Mouse (Mus musculus) heart, adult 9 months (tissue): ENCODE data around the gene Gje1.

Experiments
- DNase-seq, 2 experiments: peaks; one replicate each; pipeline ENCODE4 v3.0.0; 2022; ENCODE audit warnings: low spot score in 2 of 2

Gene Gje1

DNA sequence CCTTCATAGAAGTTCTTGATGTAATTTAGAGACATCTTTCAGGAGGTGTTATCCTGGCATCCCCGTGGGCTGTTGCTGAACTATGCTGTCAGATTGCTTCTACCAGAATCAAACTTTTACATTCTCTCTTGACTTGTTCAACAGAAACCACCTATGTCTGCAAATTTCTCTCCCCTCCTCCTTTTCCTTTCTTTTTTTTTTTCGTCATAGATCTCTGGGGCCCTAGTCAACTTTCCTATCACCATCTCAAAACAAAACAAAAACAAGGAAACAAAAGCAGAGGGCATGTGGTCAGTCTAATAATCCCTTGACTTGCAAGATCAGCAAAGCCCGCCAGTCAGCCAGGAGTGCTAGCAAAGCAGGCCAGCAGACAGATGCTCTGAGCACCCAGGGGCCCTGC, at the start of gene Gje1:
Gene Gje1, minus strand, starts transcription at position 101 of the 400 bp plus-strand sequence.
- no peak for DNase-seq

DNA sequence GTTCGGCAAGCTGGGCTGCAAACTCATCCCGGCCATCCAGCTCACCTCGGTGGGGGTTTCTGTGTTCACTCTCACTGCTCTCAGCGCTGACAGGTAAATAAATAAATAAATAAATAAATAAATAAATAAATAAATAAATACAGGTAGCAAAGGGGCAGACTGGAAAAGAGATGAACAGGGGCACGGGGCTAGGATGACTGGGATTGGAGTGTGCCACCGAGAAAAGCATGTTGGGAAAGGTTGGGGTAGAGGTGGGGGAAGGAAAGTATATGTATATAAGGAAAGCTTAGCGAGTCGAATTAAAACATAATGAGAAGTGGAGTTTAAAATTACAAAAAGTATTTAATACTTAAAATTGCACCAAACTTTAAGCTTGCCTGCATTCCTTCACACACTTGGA, 42.6 kb upstream of the Gje1 start:
- DNase-seq: no peak

DNA sequence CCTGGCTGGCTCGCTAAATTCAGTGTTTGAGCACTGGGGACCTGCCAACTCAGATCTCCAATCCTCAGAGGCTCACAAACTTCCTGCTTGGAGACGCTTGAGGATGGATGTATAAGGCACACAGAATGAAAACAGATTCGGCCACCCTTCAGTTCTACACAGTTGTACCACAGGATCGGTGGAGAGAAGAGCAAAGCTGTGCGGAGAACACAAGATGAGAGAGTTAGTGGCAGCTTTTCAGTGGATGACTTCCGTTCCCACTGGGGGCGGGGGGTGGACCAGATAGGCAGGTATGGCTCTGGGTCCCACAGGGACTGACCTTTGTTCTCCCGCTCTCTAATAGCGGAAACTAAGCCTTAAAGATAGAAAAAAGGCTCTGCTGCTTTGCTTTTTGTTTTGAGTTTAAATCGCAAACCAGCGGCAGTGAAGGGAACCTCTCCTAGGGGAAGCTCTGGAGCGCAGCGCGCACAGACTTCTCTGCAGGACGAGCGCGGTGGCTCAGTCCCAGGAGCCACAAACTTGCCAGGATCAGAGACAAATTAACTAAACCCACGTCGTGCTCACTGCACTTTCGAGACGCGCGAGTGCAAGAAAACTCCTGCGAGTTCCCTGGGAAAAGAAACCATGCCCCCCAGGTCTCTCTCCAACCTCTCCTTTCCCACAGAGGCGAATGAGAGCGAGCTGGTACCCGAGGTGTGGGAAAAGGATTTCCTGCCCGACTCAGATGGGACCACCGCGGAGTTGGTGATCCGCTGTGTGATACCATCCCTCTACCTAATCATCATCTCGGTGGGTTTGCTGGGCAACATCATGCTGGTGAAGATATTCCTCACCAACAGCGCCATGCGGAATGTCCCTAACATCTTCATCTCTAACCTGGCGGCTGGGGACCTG, 41.9 kb upstream of the Gje1 start:
- DNase-seq: no peak

DNA sequence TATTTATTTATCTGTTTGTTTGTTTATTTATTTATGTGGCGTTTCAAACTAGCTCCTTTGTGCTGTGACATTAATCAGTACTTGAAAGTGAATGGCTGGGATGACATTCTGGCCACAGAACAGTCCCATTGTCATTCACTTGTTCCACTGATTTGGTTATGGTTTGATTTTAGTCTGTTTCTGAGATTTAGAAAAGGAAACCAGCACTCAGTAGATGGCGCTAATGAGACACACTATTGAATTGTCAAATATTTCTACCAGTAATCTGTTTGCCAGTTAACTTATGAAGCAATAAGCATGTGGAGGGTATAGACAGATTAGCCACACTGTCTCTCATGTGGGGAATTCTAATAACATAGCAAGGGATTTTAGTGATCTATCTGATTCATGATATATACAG, 16.3 kb upstream of the Gje1 start:
- DNase-seq: peak in 1 of 2 experiments; percentile 12

DNA sequence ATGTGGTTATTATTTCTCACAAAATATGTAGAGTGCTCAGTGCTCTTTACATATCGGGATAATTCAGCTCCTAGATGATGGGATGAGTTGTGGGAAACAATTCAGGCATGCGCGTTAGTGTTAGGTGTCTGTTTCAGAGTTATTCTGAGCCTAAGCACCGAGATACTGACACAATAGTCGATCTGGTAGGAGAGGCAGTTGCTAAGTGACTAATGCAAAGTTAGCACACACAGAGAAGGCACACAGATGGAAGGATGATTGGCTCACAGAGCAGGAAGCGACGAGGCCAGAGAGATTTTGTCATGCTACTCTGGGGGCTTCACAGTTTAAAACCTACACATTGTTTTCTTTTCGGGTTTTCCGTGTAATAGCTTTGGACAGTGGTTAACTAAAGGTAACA, 7.7 kb upstream of the Gje1 start:
- no peak for DNase-seq

DNA sequence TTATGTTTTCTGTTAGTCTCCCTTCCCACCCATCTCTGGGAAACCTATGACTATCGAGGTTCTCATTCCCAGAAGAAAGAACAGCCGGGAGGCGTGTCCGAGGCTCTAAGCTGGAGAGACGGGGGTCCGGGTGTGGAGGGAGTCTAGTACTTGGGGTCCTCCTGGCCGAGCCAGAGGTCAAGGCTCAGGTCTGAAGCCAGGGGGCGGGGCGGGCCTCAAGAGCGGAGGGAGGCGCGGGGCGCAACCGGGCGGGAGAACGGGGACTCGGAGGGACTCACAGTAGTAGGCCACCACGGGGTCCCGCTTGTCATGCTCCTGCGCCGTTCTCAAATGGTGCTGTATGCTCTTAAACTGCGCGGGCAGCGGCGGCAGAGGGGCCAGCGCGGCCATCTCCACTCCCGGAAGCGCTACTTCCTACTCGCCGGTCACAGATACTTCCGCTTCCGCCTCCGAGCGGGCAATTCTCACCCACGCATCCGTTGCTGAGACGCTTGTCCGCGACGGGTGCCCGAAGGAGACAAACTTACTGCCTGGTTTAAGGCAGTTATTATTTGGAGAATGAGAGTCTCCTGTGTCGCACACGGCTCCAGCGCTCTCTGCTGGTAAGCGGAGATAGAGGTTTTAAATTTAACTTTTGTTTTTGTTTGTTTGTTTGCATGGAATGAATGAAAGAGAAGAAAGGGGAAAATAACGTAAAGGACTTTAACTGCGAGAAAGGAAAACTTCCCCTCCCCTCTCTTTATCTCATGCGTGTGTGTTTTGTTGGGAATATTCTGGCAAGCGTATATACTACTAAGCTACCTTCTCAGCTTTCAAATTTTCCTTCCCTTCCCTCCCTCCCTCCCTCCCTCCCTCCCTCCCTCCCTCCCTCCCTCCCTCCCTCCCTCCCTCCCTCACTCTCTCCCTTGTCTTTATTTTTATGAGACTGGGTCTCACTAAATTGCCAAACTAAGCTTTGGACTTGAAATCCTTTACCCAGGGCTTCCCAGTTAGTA, 12.6 kb downstream of the Gje1 start, which contains the start of the genes Vta1 and Nmbr:
Gene Vta1, minus strand, starts transcription at position 489 of the 995 bp plus-strand sequence.
Gene Nmbr, plus strand, starts transcription at position 520 of the 995 bp plus-strand sequence.
- peak; percentile 96 to 99 for DNase-seq

DNA sequence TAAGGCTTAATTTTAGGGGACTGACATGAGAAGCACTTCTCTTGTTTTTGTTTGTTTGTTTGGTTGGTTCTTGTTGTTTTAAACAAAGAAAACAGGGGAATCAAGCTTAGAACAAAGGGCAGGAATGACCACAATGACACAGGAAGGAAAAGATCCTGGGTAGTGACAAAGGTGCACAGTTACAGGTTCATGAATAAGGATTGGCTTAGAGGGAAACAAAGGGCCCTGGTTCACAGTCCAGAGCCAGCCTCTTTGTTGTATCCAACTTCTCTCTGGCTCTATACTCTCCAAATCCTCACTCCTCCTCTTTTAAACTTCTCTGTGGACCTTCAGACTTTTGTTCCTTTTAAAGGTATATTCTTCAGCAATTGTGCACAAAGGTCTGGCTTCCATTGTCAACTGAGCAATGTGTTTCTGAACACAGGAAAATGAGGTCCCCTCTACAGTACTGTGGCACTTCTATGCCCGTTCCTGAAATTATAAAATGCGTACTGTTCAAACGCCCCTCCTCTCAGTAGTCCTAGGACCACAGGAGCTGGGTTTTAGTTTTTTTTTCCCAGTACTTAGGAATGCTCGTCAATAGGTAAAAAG, 14.1 kb downstream of the Gje1 start:
- no peak for DNase-seq

DNA sequence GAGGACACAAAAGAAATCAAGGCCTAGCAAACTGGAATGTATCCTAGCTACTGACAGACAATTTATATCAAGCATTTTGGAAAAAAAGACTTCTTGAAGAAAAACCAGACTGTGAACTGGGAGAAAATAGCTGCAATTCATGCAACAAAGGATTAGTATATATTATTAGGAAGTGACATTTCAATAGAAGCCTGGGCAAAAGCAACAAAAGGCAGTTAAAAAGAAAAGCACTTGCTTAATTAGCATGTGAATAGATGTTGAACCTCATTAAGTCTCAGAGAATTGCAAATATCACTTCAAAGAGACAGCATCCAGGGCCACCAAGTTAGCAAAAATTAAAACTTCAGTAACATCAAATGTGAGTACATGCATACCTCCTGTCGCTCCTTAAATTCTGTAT, 14.8 kb downstream of the Gje1 start:
- no peak for DNase-seq

DNA sequence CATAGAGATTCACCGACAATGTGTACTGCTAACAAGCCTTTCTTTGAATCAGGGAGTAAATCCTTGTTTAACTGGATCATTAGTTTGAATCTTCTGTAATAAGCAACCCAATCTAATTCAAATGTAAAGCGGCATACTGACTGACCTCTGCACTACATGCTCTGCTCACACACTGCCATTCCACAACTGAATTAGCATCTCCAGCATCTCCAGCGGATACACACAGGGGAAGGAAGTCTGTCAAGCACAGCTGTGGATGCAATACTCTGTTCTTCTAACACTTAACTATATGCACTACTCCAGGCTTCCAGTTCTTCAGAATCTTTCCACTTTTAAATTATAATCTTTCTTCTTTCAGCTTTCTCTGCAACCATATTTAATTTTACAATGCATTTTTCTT, 27.7 kb downstream of the Gje1 start:
- DNase-seq: no peak

DNA sequence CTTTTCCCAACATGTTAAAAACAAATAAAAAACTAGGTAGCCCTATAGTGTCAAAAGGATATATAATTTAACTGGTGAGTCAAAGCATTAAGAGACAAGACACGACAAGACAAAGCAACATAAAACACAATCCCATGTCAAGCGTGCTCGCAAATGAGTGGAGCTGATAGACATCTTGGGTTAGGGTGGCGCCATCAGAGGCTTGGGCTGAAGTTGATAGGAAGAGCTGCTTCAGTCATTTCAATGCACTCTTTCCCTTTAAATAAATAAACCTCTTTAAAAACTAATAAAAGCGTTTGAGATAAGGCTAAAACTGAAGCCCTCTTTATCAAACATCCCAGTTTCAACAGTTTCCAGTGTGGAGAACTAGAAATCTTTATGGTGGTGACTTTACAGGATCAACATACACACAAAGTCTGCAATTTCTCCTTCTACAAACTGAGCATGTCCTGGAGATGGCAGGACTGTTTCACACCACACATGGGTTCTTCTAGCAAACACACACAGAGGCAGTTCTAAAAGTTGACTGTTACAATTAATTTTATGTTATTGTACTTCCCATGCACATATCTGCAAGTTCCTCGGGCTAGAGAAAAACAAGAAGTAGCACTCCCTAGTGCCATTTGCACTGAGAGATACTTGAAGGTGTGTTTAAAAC, 29.1 kb downstream of the Gje1 start:
- DNase-seq: no peak

DNA sequence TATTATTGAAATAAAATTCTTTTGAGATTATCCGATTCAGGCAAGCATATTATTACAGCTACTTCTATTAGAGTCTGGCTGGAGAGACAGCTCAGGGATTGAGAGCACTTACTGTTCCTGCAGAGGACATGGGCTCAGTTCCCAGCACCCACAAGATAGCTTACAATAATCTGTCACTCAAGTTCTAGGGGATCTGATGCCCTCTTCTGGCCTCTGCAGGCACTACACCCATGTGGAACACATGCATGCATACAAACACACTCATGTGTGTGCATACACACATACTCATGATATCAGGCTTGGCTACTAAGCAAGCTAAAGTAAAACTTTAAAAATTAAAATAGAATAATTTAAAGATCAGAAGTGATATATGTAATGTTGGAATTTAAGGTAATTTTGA, 32.4 kb downstream of the Gje1 start:
- DNase-seq: no peak

DNA sequence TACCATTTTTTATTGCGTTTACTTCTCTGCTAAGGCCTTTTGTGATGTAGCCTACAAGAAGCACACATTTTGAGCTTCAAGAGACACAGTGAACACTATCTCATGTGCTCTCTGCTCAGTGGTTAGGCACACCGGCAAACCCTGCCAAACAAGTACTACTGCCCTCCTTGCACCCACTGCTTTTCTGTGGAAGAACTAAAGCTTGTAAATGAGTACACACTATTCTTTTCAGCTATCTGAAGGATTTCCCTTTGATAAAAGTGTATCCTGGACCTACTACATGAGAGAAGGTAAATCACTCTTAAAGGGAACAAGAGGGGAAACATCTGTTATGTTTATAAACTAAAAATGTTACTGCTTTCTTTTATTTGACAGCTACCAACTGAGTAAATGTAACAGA, 51.9 kb downstream of the Gje1 start:
- peak in 1 of 2 experiments; percentile 3 for DNase-seq
